ENCODE assay signal across 8 mouse cellular contexts in the genomic region with DNA sequence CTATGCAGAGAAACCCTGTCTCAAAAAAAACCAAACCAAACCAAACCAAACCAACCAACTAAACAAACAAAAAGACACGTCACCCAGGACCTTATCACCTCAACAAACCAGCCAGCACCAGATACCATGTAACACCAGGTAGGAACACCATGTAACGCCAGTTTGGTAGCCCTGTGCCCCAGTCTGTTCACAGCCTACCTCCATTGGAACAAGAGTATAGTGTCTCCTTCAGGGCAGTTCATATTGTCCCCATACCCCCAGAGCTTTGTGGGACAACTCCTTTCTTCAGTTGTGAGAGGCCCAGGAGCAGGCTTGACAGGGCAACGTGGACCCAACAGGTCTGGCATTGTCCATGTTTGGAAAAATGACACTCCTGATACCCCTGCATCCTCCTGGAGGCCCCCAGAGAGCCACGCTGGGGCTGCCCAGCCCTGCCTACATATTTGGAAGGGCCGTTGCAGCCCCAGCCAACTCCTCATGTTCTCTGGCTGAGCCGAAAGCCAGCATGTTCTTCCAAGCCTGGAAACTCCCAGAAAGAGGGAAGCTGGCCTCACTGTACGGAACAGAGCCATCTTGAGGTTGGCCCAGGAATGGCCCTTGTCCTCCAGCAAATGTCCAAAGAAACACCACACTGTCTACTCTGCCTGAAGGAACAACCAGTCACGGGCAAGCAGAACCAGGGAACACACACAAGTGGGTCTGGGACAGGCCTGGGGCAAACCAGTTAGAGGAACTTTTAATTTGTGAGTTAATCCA.
DNase-seq lines count a peak whose midpoint lies in the region; ATAC-seq lines count a peak whose summit lies in the region.

No protein-coding gene starts in this region.

- WGBS in embryonic facial prominence, embryonic 11.5 days, result 70% methylated on average over 8 of the region's 8 CpGs
- WGBS in embryonic facial prominence, embryonic 10.5 days, result 76% methylated on average over 8 of the region's 8 CpGs
- WGBS in lung, embryonic 16.5 days, result 61% methylated on average over 8 of the region's 8 CpGs
- whole genome bisulfite sequencing in neural tube, embryonic 15.5 days, result 75% methylated on average over 8 of the region's 8 CpGs
- 78% methylated on average over 8 of the region's 8 CpGs for WGBS in midbrain, embryonic 13.5 days

- H3K9ac ChIP-seq in embryonic facial prominence, embryonic 11.5 days (replicated peaks; ENCODE audit: low read length), result no peak overlapping the region
- H3K9ac ChIP-seq in lung, embryonic 16.5 days (ENCODE audit: low read length), result no peak overlapping the region
- H3K9ac ChIP-seq in neural tube, embryonic 15.5 days (replicated peaks), result no peak overlapping the region
- no peak overlapping the region for H3K9ac ChIP-seq in midbrain, embryonic 13.5 days (replicated peaks)

- DNase-seq in embryonic facial prominence, embryonic 11.5 days (ENCODE audit: low spot score), result peak; percentile 38
- no peak for DNase-seq in embryonic facial prominence, embryonic 10.5 days (ENCODE audit: low spot score)
- DNase-seq in 3T3-L1 (ENCODE audit: low read depth, low spot score), result peak; percentile 49
- peak; percentile 69 to 77 for DNase-seq in cerebellum, postnatal 25 days
- peak; percentile 71 to 81 for DNase-seq in heart, postnatal 14 days

- H3K4me2 ChIP-seq in embryonic facial prominence, embryonic 11.5 days (ENCODE audit: low read depth, low read length), result no peak overlapping the region
- H3K4me2 ChIP-seq in lung, embryonic 16.5 days (ENCODE audit: low read depth, low read length), result no peak overlapping the region
- H3K4me2 ChIP-seq in neural tube, embryonic 15.5 days, result no peak overlapping the region
- H3K4me2 ChIP-seq in midbrain, embryonic 13.5 days (replicated peaks), result no peak overlapping the region

- H3K4me3 ChIP-seq in embryonic facial prominence, embryonic 11.5 days (ENCODE audit: low read depth, low read length), result no peak overlapping the region
- H3K4me3 ChIP-seq in embryonic facial prominence, embryonic 10.5 days, result no peak overlapping the region
- H3K4me3 ChIP-seq in lung, embryonic 16.5 days (ENCODE audit: low read length), result no peak overlapping the region
- no peak overlapping the region for H3K4me3 ChIP-seq in neural tube, embryonic 15.5 days (replicated peaks)
- no peak overlapping the region for H3K4me3 ChIP-seq in midbrain, embryonic 13.5 days (replicated peaks)

- no peak overlapping the region for H3K27ac ChIP-seq in embryonic facial prominence, embryonic 11.5 days (replicated peaks; ENCODE audit: low read depth, low read length)
- no peak overlapping the region for H3K27ac ChIP-seq in embryonic facial prominence, embryonic 10.5 days (replicated peaks)
- peak overlapping the region; percentile 68 for H3K27ac ChIP-seq in lung, embryonic 16.5 days (ENCODE audit: low read length)
- no peak overlapping the region for H3K27ac ChIP-seq in neural tube, embryonic 15.5 days (replicated peaks)
- H3K27ac ChIP-seq in midbrain, embryonic 13.5 days, result no peak overlapping the region

- ATAC-seq in embryonic facial prominence, embryonic 11.5 days (replicated peaks; ENCODE audit: insufficient number of reproducible peaks, low FRiP score, low TSS enrichment, low read depth), result no peak
- peak; percentile 63 for ATAC-seq in lung, embryonic 16.5 days (ENCODE audit: low read depth)
- ATAC-seq in neural tube, embryonic 15.5 days (ENCODE audit: low FRiP score), result no peak
- ATAC-seq in midbrain, embryonic 13.5 days, result no peak

- no peaks in the 10 kb centered on the region for H3K4me1 ChIP-seq in embryonic facial prominence, embryonic 11.5 days (ENCODE audit: control insufficient read depth, insufficient read depth, low read length)
- H3K4me1 ChIP-seq in embryonic facial prominence, embryonic 10.5 days, result peaks cover 19% of the 10 kb centered on the region
- peaks cover 23% of the 10 kb centered on the region for H3K4me1 ChIP-seq in lung, embryonic 16.5 days (replicated peaks; ENCODE audit: control insufficient read depth, insufficient read depth, low read length)
- peaks cover 13% of the 10 kb centered on the region for H3K4me1 ChIP-seq in neural tube, embryonic 15.5 days
- peaks cover 16% of the 10 kb centered on the region for H3K4me1 ChIP-seq in midbrain, embryonic 13.5 days (replicated peaks)

- intact Hi-C loops in heart, postnatal 14 days (cut with DNase I), result loop anchor here (2.0 kb wide), 1 partner anchor 56 kb away; no protein-coding TSS in a partner anchor

- no peaks in the 10 kb centered on the region for H3K36me3 ChIP-seq in embryonic facial prominence, embryonic 11.5 days (replicated peaks; ENCODE audit: control insufficient read depth, insufficient read depth, low read depth, low read length)
- H3K36me3 ChIP-seq in embryonic facial prominence, embryonic 10.5 days (replicated peaks), result no peaks in the 10 kb centered on the region
- H3K36me3 ChIP-seq in lung, embryonic 16.5 days (ENCODE audit: control insufficient read depth, insufficient read depth, low read length), result no peaks in the 10 kb centered on the region
- no peaks in the 10 kb centered on the region for H3K36me3 ChIP-seq in neural tube, embryonic 15.5 days
- no peaks in the 10 kb centered on the region for H3K36me3 ChIP-seq in midbrain, embryonic 13.5 days

- no peaks in the 10 kb centered on the region for H3K27me3 ChIP-seq in embryonic facial prominence, embryonic 11.5 days (ENCODE audit: control insufficient read depth, insufficient read depth, low read length)
- peaks cover 11% of the 10 kb centered on the region; the same call in 1 of the 2 replicates for H3K27me3 ChIP-seq in embryonic facial prominence, embryonic 10.5 days (replicated peaks; ENCODE audit: low read depth, poor library complexity, severe bottlenecking)
- H3K27me3 ChIP-seq in lung, embryonic 16.5 days (ENCODE audit: control insufficient read depth, insufficient read depth, low read depth, low read length), result no peaks in the 10 kb centered on the region; the same call in 1 of the 2 replicates
- H3K27me3 ChIP-seq in neural tube, embryonic 15.5 days (replicated peaks), result 0 out of 2 replicates have a peak, but pooled peaks cover 6% of the 10 kb centered on the region
- peaks cover 12% of the 10 kb centered on the region for H3K27me3 ChIP-seq in midbrain, embryonic 13.5 days

- H3K9me3 ChIP-seq in embryonic facial prominence, embryonic 11.5 days (replicated peaks; ENCODE audit: control insufficient read depth, low read length), result no peaks in the 10 kb centered on the region
- no peaks in the 10 kb centered on the region for H3K9me3 ChIP-seq in embryonic facial prominence, embryonic 10.5 days
- no peaks in the 10 kb centered on the region for H3K9me3 ChIP-seq in lung, embryonic 16.5 days (ENCODE audit: control insufficient read depth, low read length)
- no peaks in the 10 kb centered on the region for H3K9me3 ChIP-seq in neural tube, embryonic 15.5 days (replicated peaks)
- no peaks in the 10 kb centered on the region for H3K9me3 ChIP-seq in midbrain, embryonic 13.5 days
